Mouse (Mus musculus): ENCODE data around the gene Med18. TPM values are rescaled to one million over a fixed set of nuclear protein-coding genes. Genes with fewer than 3 reads are reported as not detected.

Med18 gene
- polyA plus RNA-seq, 1 experiment = 5.3 TPM

GRCm38 (mm10) chr4:132427493-132427892, 36.2 kb downstream of the Med18 start:
- H3K27me3 ChIP-seq (ENCODE audit: control insufficient read depth, insufficient read depth, insufficient read length) = no peaks in the 10 kb centered on the region
- no peak for TF ChIP-seq REST (IDR thresholded peaks at IDR 0.05; ENCODE audit: insufficient read depth, insufficient read length)
- no peak for TF ChIP-seq USF1 (IDR thresholded peaks at IDR 0.05; ENCODE audit: low read depth)
- no peaks in the 10 kb centered on the region for H3K79me2 ChIP-seq (ENCODE audit: control insufficient read depth, insufficient read depth)
- no peak overlapping the region for H3K4me3 ChIP-seq
- H3ac ChIP-seq (ENCODE audit: control insufficient read depth, insufficient read length) = no peak overlapping the region
- peak overlapping the region; percentile 44 for H3K4me2 ChIP-seq (ENCODE audit: low read depth)
- H3K36me3 ChIP-seq (ENCODE audit: control insufficient read depth, insufficient read depth) = no peaks in the 10 kb centered on the region

GRCm38 (mm10) chr4:132426021-132426420, 37.7 kb downstream of the Med18 start:
- no peak overlapping the region for H3K4me2 ChIP-seq (ENCODE audit: low read depth)
- peaks cover 4% of the 10 kb centered on the region for H3K79me2 ChIP-seq (ENCODE audit: control insufficient read depth, insufficient read depth)
- no peaks in the 10 kb centered on the region for H3K27me3 ChIP-seq (ENCODE audit: control insufficient read depth, insufficient read depth, insufficient read length)
- no peaks in the 10 kb centered on the region for H3K36me3 ChIP-seq (ENCODE audit: control insufficient read depth, insufficient read depth)
- no peak overlapping the region for H3K4me3 ChIP-seq
- TF ChIP-seq POLR2AphosphoS2 (IDR thresholded peaks at IDR 0.05; ENCODE audit: insufficient read length, low read depth) (no peak), E2F4 (IDR thresholded peaks at IDR 0.05; ENCODE audit: insufficient read depth) (no peak)
- H3ac ChIP-seq (ENCODE audit: control insufficient read depth, insufficient read length) = no peak overlapping the region

- Histone ChIP-seq H3ac (ENCODE audit: control insufficient read depth, insufficient read length) (no peak overlapping the region), H3K36me3 (ENCODE audit: control insufficient read depth, insufficient read depth) (no peaks in the 10 kb centered on the region), H3K4me3 (no peak overlapping the region), H3K4me2 (ENCODE audit: low read depth) (no peak overlapping the region), H3K79me2 (ENCODE audit: control insufficient read depth, insufficient read depth) (peaks cover 14% of the 10 kb centered on the region), H3K27me3 (ENCODE audit: control insufficient read depth, insufficient read depth, insufficient read length) (no peaks in the 10 kb centered on the region)
- TF ChIP-seq SRF (IDR thresholded peaks at IDR 0.05; ENCODE audit: control insufficient read depth, insufficient read length, low read depth) = no peak
- no peak for TF ChIP-seq TCF12 (IDR thresholded peaks at IDR 0.05; ENCODE audit: insufficient read depth, poor library complexity, severe bottlenecking)
- no peak for TF ChIP-seq E2F4 (IDR thresholded peaks at IDR 0.05; ENCODE audit: insufficient read depth)
- TF ChIP-seq POLR2A (IDR thresholded peaks at IDR 0.05; ENCODE audit: insufficient read length, low read depth) = no peak
- TF ChIP-seq MYOG (IDR thresholded peaks at IDR 0.05; ENCODE audit: control insufficient read depth in 1 of 3, insufficient read depth in 1 of 3, insufficient read length in 2 of 3, low read depth in 2 of 3) = no peak
- TF ChIP-seq CEBPB (IDR thresholded peaks at IDR 0.05; ENCODE audit: insufficient read depth, poor library complexity, severe bottlenecking) = no peak
- TF ChIP-seq TCF3 (IDR thresholded peaks at IDR 0.05; ENCODE audit: insufficient read length, low read depth) = no peak
- no peak for TF ChIP-seq REST (IDR thresholded peaks at IDR 0.05; ENCODE audit: insufficient read depth, insufficient read length)
- TF ChIP-seq MAX (IDR thresholded peaks at IDR 0.05; ENCODE audit: low read depth) = no peak
Observed at GRCm38 (mm10) chr4:132424765-132425164, 39.0 kb downstream of the Med18 start.

GRCm38 (mm10) chr4:132421923-132422782, 41.6 kb downstream of the Med18 start, which contains the start of gene Phactr4:
Phactr4 (minus strand) TSS chr4:132422489.
- H3K27me3 ChIP-seq (ENCODE audit: control insufficient read depth, insufficient read depth, insufficient read length) = no peaks in the 10 kb centered on the region
- H3K79me2 ChIP-seq (ENCODE audit: control insufficient read depth, insufficient read depth) = peaks cover 40% of the 10 kb centered on the region
- peak within 1 kb of the TSS; percentile 78 for H3ac ChIP-seq (ENCODE audit: control insufficient read depth, insufficient read length)
- no peaks in the 10 kb centered on the region for H3K36me3 ChIP-seq (ENCODE audit: control insufficient read depth, insufficient read depth)
- H3K4me3 ChIP-seq = peak within 1 kb of the TSS; percentile 59
- peak within 1 kb of the TSS; percentile 94 for H3K4me2 ChIP-seq (ENCODE audit: low read depth)
- TF ChIP-seq REST (IDR thresholded peaks at IDR 0.05; ENCODE audit: insufficient read depth, insufficient read length) = no peak
- TF ChIP-seq CEBPB (IDR thresholded peaks at IDR 0.05; ENCODE audit: insufficient read depth, poor library complexity, severe bottlenecking) = no peak
- peak in 1 of 3 experiments; percentile 29 for TF ChIP-seq MYOD1 (IDR thresholded peaks at IDR 0.05; ENCODE audit: control insufficient read depth in 1 of 3, insufficient read length in 2 of 3, low read depth in 2 of 3)
- TF ChIP-seq MYOG (IDR thresholded peaks at IDR 0.05; ENCODE audit: control insufficient read depth in 1 of 3, insufficient read depth in 1 of 3, insufficient read length in 2 of 3, low read depth in 2 of 3) = peak in 1 of 3 experiments; percentile 21
- TF ChIP-seq POLR2A (IDR thresholded peaks at IDR 0.05; ENCODE audit: insufficient read length, low read depth) = peak; percentile 74
- TF ChIP-seq POLR2AphosphoS2 (IDR thresholded peaks at IDR 0.05; ENCODE audit: insufficient read length, low read depth) = peak; percentile 78

GRCm38 (mm10) chr4:132421556-132421922, 42.2 kb downstream of the Med18 start:
- H3K4me3 ChIP-seq = peak overlapping the region; percentile 59
- peak overlapping the region; percentile 78 for H3ac ChIP-seq (ENCODE audit: control insufficient read depth, insufficient read length)
- TF ChIP-seq POLR2AphosphoS2 (IDR thresholded peaks at IDR 0.05; ENCODE audit: insufficient read length, low read depth) (no peak), TCF12 (IDR thresholded peaks at IDR 0.05; ENCODE audit: insufficient read depth, poor library complexity, severe bottlenecking) (no peak), USF1 (IDR thresholded peaks at IDR 0.05; ENCODE audit: low read depth) (no peak)
- H3K27me3 ChIP-seq (ENCODE audit: control insufficient read depth, insufficient read depth, insufficient read length) = no peaks in the 10 kb centered on the region
- H3K79me2 ChIP-seq (ENCODE audit: control insufficient read depth, insufficient read depth) = peaks cover 45% of the 10 kb centered on the region
- H3K4me2 ChIP-seq (ENCODE audit: low read depth) = peak overlapping the region; percentile 94
- no peaks in the 10 kb centered on the region for H3K36me3 ChIP-seq (ENCODE audit: control insufficient read depth, insufficient read depth)

GRCm38 (mm10) chr4:132420471-132420870, 43.2 kb downstream of the Med18 start:
- TF ChIP-seq TCF12 (IDR thresholded peaks at IDR 0.05; ENCODE audit: insufficient read depth, poor library complexity, severe bottlenecking) (no peak), E2F4 (IDR thresholded peaks at IDR 0.05; ENCODE audit: insufficient read depth) (no peak), MYOD1 (IDR thresholded peaks at IDR 0.05; ENCODE audit: control insufficient read depth in 1 of 3, insufficient read length in 2 of 3, low read depth in 2 of 3) (no peak), USF1 (IDR thresholded peaks at IDR 0.05; ENCODE audit: low read depth) (peak; percentile 74), POLR2A (IDR thresholded peaks at IDR 0.05; ENCODE audit: insufficient read length, low read depth) (no peak), TCF3 (IDR thresholded peaks at IDR 0.05; ENCODE audit: insufficient read length, low read depth) (no peak)
- Histone ChIP-seq H3ac (ENCODE audit: control insufficient read depth, insufficient read length) (no peak overlapping the region), H3K27me3 (ENCODE audit: control insufficient read depth, insufficient read depth, insufficient read length) (no peaks in the 10 kb centered on the region), H3K4me3 (peak overlapping the region; percentile 59), H3K4me2 (ENCODE audit: low read depth) (peak overlapping the region; percentile 94), H3K79me2 (ENCODE audit: control insufficient read depth, insufficient read depth) (peaks cover 51% of the 10 kb centered on the region), H3K36me3 (ENCODE audit: control insufficient read depth, insufficient read depth) (no peaks in the 10 kb centered on the region)

Measured in myocyte (in vitro differentiated cells).